Mouse (Mus musculus) kidney, embryonic 14.5 days (tissue): ENCODE results near the gene Vax1. TPM values are rescaled to one million over a fixed set of nuclear protein-coding genes. Genes with fewer than 3 reads are reported as not detected.

Source experiments
- ATAC-seq: fragments of 200-750 bp; cut with Nextera tagmentation; 2 replicates; pipeline ENCODE4 v1.8.0; 2017; ENCODE audit warnings: moderate number of reproducible peaks, mild to moderate bottlenecking, moderate TSS enrichment, moderate library complexity; ENCODE audit not compliant: low FRiP score, low TSS enrichment
- H3K27ac ChIP-seq: fragments of 300-500 bp; sonication (generic); 2 replicates; pipeline ENCODE4 v1.5.1; 2014; ENCODE audit warnings: low read depth, mild to moderate bottlenecking, low read length, moderate library complexity, mixed read lengths
- H3K27me3 ChIP-seq: fragments of 300-500 bp; sonication (generic); 2 replicates; pipeline ENCODE4 v1.6.1; 2014; ENCODE audit warnings: mild to moderate bottlenecking, low read length; ENCODE audit not compliant: control insufficient read depth, insufficient read depth
- H3K36me3 ChIP-seq: fragments of 300-500 bp; sonication (generic); 2 replicates; pipeline ENCODE4 v1.6.1; 2014; ENCODE audit warnings: low read length, mixed read lengths; ENCODE audit not compliant: control insufficient read depth, insufficient read depth
- H3K4me1 ChIP-seq: fragments of 300-500 bp; sonication (generic); 2 replicates; pipeline ENCODE4 v1.6.1; 2014; ENCODE audit warnings: low read length, mixed read lengths; ENCODE audit not compliant: control insufficient read depth, insufficient read depth
- H3K4me2 ChIP-seq: fragments of 300-500 bp; sonication (generic); replicated peaks from 2 replicates; pipeline ENCODE4 v1.6.1; 2014; ENCODE audit warnings: low read depth, mild to moderate bottlenecking, low read length
- H3K4me3 ChIP-seq: fragments of 300-500 bp; sonication (generic); 2 replicates; pipeline ENCODE4 v1.5.1; 2014; ENCODE audit warnings: mild to moderate bottlenecking, low read length
- H3K9ac ChIP-seq: fragments of 300-500 bp; sonication (generic); 2 replicates; pipeline ENCODE4 v1.6.1; 2014; ENCODE audit warnings: low read depth, mild to moderate bottlenecking, low read length, moderate library complexity
- H3K9me3 ChIP-seq: fragments of 300-500 bp; sonication (generic); 2 replicates; pipeline ENCODE4 v1.6.1; 2016; ENCODE audit warnings: low read length; ENCODE audit not compliant: control insufficient read depth
- WGBS: fragments of 180-500 bp; shearing (Covaris S2); extraction: QIAGEN DNeasy Blood & Tissue Kit; methylation state at CpG from one replicate; pipeline ENCODE4 v1.1.7; 2014; 5-methylcytosine and 5-hydroxymethylcytosine counted together
- polyA plus RNA-seq: library from polyadenylated mRNA; unstranded; fragments of >200 nt; fragmentation: Nextera tagmentation; extraction: Ambion mirVana; gene quantifications from 2 replicates; pipeline ENCODE4 v1.2.1, GENCODE M21; 2014

The Vax1 gene
- polyA plus RNA-seq, 1 experiment from 2014 or later = not detected

DNA sequence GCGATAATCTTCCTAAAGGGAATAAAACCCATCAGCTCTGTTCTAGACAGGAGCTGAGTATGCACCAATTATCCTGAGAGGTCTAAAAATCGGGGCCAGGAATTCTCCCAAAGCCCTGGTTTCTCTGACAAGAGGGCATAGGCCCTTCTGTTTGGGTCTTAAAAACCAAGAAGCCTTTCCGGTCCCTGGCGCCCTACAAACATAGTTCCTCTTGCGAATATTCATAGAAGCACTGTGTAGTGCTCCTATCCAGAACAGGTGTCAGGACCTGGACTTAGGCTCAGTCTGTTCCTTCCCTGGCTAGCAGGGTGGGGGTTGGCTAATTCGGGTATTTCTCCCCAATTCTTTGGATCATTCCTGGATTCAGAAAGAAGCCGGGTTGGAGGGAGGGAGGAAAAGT lies 4.3 kb downstream of the Vax1 start:
- H3K4me3 ChIP-seq = no peak overlapping the region; the same call in 1 of the 2 replicates

DNA sequence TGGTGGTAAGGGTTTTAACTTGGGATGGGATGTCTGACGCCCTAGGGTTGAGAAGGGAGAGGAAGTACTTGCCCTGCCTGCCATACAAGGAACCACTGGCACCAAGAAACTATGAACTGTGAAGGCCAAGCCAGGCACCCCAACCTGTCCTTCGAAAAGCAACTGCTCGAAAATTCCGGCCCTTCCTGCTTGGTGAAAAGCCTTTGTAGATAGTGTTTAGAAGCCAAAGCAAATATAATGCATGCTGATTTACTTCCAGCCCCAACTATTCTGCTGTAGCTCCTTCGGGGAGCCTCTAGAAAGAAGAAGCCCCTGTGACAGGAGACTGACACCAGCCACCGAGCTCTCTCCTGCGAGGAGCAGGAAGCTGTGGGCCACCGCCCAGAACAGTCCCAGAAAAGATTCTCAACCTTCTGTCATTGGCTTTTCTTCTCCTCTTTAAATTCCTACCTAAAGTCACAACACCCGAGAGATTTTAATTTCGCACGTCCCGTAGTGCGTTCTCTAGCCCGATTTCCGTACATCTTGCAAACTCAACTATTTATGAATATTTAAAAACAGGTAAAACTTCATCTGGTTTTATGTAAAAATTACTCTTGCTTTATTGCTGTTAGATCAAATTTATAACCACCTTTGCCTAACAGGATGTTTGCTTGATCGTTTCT lies 4.8 kb downstream of the Vax1 start:
- 7% methylated on average over 16 of the region's 16 CpGs for WGBS
- no peak for ATAC-seq
- Histone ChIP-seq H3K9me3 (no peaks in the 10 kb centered on the region), H3K9ac (no peak overlapping the region), H3K27ac (no peak overlapping the region), H3K4me2 (no peak overlapping the region), H3K4me3 (no peak overlapping the region), H3K4me1 (peaks cover 20% of the 10 kb centered on the region), H3K27me3 (peaks cover 93% of the 10 kb centered on the region), H3K36me3 (no peaks in the 10 kb centered on the region)

More for the DNA sequence above, 4.3 kb downstream of the Vax1 start:
- Histone ChIP-seq H3K9ac (no peak overlapping the region), H3K4me1 (peaks cover 22% of the 10 kb centered on the region), H3K36me3 (no peaks in the 10 kb centered on the region), H3K27me3 (peaks cover 98% of the 10 kb centered on the region), H3K27ac (no peak overlapping the region), H3K9me3 (no peaks in the 10 kb centered on the region), H3K4me2 (no peak overlapping the region)
- 2% methylated on average over 7 of the region's 7 CpGs for WGBS
- ATAC-seq = no peak

DNA sequence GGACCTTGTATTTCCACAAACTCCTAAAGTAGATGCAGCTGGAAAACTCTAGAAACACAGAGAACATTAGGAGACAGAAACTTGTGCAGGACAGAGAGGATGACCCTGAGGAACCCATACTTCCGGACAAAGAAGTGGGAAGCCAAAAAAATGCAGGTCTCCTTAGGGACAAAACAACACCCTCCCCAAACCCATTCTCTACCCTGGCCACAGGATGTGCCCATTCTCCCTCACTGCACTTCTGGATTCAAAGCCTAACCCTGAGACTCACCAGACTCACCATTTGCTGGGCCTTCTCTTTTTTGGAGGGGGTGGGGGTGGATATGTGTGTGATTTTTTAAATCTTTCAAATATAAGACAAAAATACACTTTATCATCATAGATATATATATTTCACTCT lies 5.7 kb downstream of the Vax1 start:
- Histone ChIP-seq H3K27ac (no peak overlapping the region), H3K9ac (no peak overlapping the region), H3K4me1 (peaks cover 12% of the 10 kb centered on the region), H3K4me2 (no peak overlapping the region), H3K27me3 (peaks cover 88% of the 10 kb centered on the region), H3K9me3 (no peaks in the 10 kb centered on the region), H3K4me3 (no peak overlapping the region), H3K36me3 (no peaks in the 10 kb centered on the region)
- ATAC-seq = no peak
- WGBS = 14% methylated on average over 1 of the region's 1 CpGs

DNA sequence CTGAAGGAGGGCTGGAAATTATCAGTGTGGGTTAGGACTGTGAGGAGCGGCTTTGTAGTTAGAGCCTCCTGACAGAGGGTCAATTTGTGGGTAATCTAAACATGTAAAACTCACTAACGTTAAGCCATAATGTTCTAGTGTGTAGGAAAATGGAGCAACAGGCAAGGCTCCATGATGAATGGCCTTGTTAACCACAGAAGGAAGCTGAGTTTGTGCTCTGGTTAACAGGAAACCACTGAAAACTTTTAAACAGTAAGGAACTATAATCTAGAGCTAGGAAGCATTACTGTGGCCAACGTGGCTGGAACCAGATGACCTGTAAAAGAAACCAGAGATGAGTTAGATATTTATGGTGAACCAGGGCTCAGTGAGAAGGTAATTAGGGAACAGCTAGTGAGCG lies 13.2 kb downstream of the Vax1 start:
- Histone ChIP-seq H3K27ac (no peak overlapping the region), H3K36me3 (no peaks in the 10 kb centered on the region), H3K9ac (no peak overlapping the region), H3K4me3 (no peak overlapping the region), H3K4me1 (no peaks in the 10 kb centered on the region), H3K9me3 (no peaks in the 10 kb centered on the region), H3K27me3 (peaks cover 20% of the 10 kb centered on the region; the same call in 1 of the 2 replicates), H3K4me2 (no peak overlapping the region)
- 58% methylated on average over 4 of the region's 4 CpGs for WGBS
- ATAC-seq = no peak

DNA sequence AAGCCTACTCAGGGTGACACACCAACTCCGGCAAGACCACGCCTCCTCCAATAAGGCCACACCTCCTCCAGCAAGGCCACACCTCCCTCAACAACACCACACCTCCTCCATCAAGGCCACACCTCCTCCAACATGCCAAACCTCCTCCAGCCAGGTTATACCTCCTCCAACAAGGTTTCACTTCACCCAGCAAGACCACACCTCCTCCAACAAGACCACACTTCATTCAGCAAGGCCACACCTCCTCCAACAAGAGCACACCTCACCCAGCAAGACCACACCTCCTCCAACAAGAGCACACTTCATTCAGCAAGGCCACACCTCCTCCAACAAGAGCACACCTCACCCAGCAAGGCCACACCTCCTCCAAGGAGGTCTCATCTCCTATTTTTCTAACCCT lies 15.7 kb downstream of the Vax1 start:
- Histone ChIP-seq H3K9ac (no peak overlapping the region), H3K4me1 (no peaks in the 10 kb centered on the region), H3K36me3 (no peaks in the 10 kb centered on the region), H3K4me3 (no peak overlapping the region), H3K27ac (no peak overlapping the region), H3K27me3 (peaks cover 6% of the 10 kb centered on the region; the same call in 1 of the 2 replicates), H3K4me2 (no peak overlapping the region), H3K9me3 (no peaks in the 10 kb centered on the region)
- 73% methylated on average over 2 of the region's 2 CpGs for WGBS
- no peak for ATAC-seq

DNA sequence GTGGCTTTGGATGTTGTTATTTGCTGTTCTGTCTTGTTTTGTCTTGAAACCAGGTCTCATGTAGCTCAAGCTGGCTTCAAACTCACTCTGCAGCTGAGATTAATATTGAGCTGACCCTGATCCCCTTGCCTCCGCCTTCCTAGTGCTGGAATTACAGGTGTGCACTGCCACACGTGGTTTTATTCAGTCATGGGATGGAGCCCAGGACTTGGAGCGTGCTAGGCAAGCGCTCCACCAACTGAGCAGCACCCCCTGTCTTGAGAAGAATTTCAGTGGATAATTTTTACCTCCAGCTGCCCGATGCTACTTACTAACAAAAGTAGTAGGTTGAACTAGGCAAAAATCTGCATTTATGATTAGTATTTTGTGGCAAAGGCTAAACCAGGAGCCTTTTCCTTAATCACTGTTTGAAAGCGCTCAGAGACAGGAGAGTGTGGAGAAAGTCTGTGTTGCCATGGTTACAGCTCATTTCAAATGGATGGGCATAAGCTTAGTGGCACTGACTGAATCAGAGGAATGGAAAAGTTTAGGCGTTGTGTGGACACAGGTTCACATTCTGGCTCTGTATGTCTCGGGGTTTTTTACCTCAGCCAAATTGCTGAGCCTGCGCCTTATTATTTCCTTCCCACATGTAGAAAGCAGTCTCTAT lies 24.2 kb downstream of the Vax1 start:
- Histone ChIP-seq H3K36me3 (no peaks in the 10 kb centered on the region), H3K9ac (no peak overlapping the region), H3K27me3 (no peaks in the 10 kb centered on the region), H3K9me3 (no peaks in the 10 kb centered on the region), H3K27ac (no peak overlapping the region), H3K4me3 (no peak overlapping the region), H3K4me1 (no peaks in the 10 kb centered on the region), H3K4me2 (no peak overlapping the region)
- ATAC-seq = no peak
- WGBS = 68% methylated on average over 9 of the region's 9 CpGs

DNA sequence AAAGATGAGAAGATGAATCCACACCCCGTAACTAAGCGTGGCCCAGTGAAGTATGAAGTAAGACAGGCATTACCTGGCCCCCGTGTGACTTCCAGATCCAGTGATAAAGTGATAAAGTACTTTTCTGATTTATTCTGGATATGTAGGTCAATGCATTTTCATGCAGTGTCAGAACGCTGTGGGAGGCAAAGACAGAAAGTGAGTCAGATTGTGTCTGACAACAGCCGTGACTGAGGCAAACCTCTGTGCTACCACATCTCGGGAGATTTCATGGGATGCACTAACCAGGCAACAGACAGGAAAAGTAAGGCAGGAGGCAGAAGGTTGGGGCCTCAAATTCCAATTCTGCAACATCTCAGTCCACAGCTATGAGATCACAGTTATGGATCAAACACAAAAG lies 24.8 kb downstream of the Vax1 start:
- Histone ChIP-seq H3K4me3 (no peak overlapping the region), H3K27me3 (no peaks in the 10 kb centered on the region), H3K27ac (no peak overlapping the region), H3K36me3 (no peaks in the 10 kb centered on the region), H3K9ac (no peak overlapping the region), H3K4me1 (no peaks in the 10 kb centered on the region), H3K4me2 (no peak overlapping the region), H3K9me3 (no peaks in the 10 kb centered on the region)
- ATAC-seq = no peak
- WGBS = 72% methylated on average over 6 of the region's 6 CpGs

DNA sequence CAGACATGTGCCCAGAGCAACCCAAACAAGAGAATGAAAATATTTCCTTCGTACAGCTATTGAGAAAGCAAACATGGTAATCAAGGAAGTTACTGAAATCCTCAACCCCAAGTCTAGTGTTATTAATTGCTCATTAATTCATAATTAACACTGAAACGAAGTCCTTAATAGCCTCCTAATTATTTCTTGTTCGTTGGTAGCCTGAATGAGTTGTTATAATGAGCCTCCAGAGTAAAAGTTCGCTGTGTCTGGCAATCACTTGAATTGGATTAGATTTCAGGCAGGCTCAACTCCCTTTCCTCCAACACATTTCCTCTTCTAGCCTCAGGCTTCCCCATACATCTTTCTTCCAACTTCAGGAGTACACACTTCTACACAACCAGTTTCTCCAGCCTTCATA lies 27.6 kb downstream of the Vax1 start:
- no peak overlapping the region for H3K4me3 ChIP-seq
- ATAC-seq = no peak

DNA sequence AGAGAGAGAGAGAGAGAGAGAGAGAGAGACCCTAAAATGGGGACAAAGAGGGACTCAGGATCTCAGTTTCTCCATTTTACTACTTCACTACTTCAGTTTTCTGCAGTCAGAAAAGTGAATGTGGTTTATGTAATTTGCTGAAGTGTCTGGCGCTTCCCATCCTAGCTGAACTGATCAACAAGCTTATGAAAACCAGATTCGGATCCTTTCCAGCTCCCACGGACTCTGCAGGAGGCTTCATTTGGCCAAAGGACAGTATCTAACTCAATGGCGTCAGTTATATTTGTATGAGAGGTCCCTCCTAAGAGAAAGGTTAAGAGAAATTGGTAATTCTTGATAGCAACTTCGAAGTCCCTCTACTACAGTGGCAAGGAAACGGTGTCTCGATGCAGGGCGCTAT lies 34.5 kb downstream of the Vax1 start:
- no peak overlapping the region for H3K27ac ChIP-seq
- WGBS = 70% methylated on average over 8 of the region's 8 CpGs
- H3K36me3 ChIP-seq = no peaks in the 10 kb centered on the region
- no peaks in the 10 kb centered on the region for H3K27me3 ChIP-seq
- ATAC-seq = no peak
- no peak overlapping the region for H3K4me3 ChIP-seq
- no peak overlapping the region for H3K9ac ChIP-seq
- no peaks in the 10 kb centered on the region for H3K9me3 ChIP-seq
- H3K4me2 ChIP-seq = no peak overlapping the region
- H3K4me1 ChIP-seq = no peaks in the 10 kb centered on the region

More for the DNA sequence above, 27.6 kb downstream of the Vax1 start:
- Histone ChIP-seq H3K9me3 (no peaks in the 10 kb centered on the region), H3K9ac (no peak overlapping the region), H3K4me2 (no peak overlapping the region), H3K27ac (no peak overlapping the region), H3K4me1 (no peaks in the 10 kb centered on the region), H3K27me3 (no peaks in the 10 kb centered on the region), H3K36me3 (no peaks in the 10 kb centered on the region)
- WGBS = 59% methylated on average over 4 of the region's 4 CpGs
